Mouse (Mus musculus) T-helper 2 cell (primary cell): ENCODE measurements at regions not wholly inside any gene's neighbourhood (a gene's known extent, or its start where the extent isn't known, plus 50 kb on each side); places are given as distances from the start of the nearest gene placed in this dataset.

Experiments used
- in situ Hi-C: fragments of 300-600 bp; cut with MboI, MseI; formaldehyde crosslinking; loops from one replicate; pipeline ENCODE4 v1.15.1; 2025; ENCODE audit warnings: high pct_unique_total_duplicates

- in situ Hi-C loops, result no loop called here
These were observed 660.9 kb upstream of the Dpp10 start for GRCm38 (mm10) chr1:124706246-124706645.

GRCm38 (mm10) chr1:124674420-124674819, 629.1 kb upstream of the Dpp10 start:
- in situ Hi-C loops, result no loop called here

GRCm38 (mm10) chr1:124652872-124653271, 607.5 kb upstream of the Dpp10 start:
- in situ Hi-C loops, result no loop called here

GRCm38 (mm10) chr1:124652251-124652861, 607.0 kb upstream of the Dpp10 start:
- in situ Hi-C loops, result no loop called here

GRCm38 (mm10) chr1:124635246-124635768, 589.9 kb upstream of the Dpp10 start:
- in situ Hi-C loops, result no loop called here

GRCm38 (mm10) chr1:124630084-124630483, 584.7 kb upstream of the Dpp10 start:
- in situ Hi-C loops, result no loop called here

GRCm38 (mm10) chr1:124584620-124585019, 539.3 kb upstream of the Dpp10 start:
- in situ Hi-C loops, result no loop called here
